Mouse (Mus musculus) liver, embryonic 16.5 days (tissue): Measurements from ENCODE around the gene Atad2b. TPM values are rescaled to one million over a fixed set of nuclear protein-coding genes. Genes with fewer than 3 reads are reported as not detected.

Experiments
- ATAC-seq: fragments of 200-750 bp; cut with Nextera tagmentation; 2 replicates; pipeline ENCODE4 v1.8.0; 2017; ENCODE audit warnings: low read depth, mild to moderate bottlenecking, moderate number of reproducible peaks, moderate library complexity
- H3K27ac ChIP-seq: fragments of 300-500 bp; sonication (generic); 2 replicates; pipeline ENCODE4 v1.5.1; 2014; ENCODE audit warnings: mild to moderate bottlenecking, low read length
- H3K27me3 ChIP-seq: fragments of 300-500 bp; sonication (generic); 2 replicates; pipeline ENCODE4 v1.6.1; 2014; ENCODE audit warnings: low read depth, low read length, mixed read lengths; ENCODE audit not compliant: control insufficient read depth, insufficient read depth
- H3K36me3 ChIP-seq: fragments of 300-500 bp; sonication (generic); 2 replicates; pipeline ENCODE4 v1.6.1; 2014; ENCODE audit warnings: mild to moderate bottlenecking; ENCODE audit not compliant: control insufficient read depth, insufficient read depth
- H3K4me1 ChIP-seq: fragments of 300-500 bp; sonication (generic); 2 replicates; pipeline ENCODE4 v1.6.1; 2014; ENCODE audit warnings: low read depth, low read length, mixed read lengths; ENCODE audit not compliant: control insufficient read depth
- H3K4me2 ChIP-seq: fragments of 300-500 bp; sonication (generic); 2 replicates; pipeline ENCODE4 v1.6.1; 2014; ENCODE audit warnings: low read depth, low read length, mixed read lengths
- H3K4me3 ChIP-seq: fragments of 300-500 bp; sonication (generic); 2 replicates; pipeline ENCODE4 v1.5.1; 2014; ENCODE audit warnings: low read depth, mild to moderate bottlenecking, low read length
- H3K9ac ChIP-seq: fragments of 300-500 bp; sonication (generic); 2 replicates; pipeline ENCODE4 v1.6.1; 2014; ENCODE audit warnings: low read depth, low read length
- H3K9me3 ChIP-seq: fragments of 300-500 bp; sonication (generic); replicated peaks from 2 replicates; pipeline ENCODE4 v1.6.1; 2016; ENCODE audit warnings: low read length; ENCODE audit not compliant: control insufficient read depth
- WGBS: fragments of 180-500 bp; shearing (Covaris S2); extraction: QIAGEN DNeasy Blood & Tissue Kit; methylation state at CpG from one replicate; pipeline ENCODE4 v1.1.7; 2014; ENCODE audit not compliant: insufficient replicate concordance; 5-methylcytosine and 5-hydroxymethylcytosine counted together
- polyA plus RNA-seq: library from polyadenylated mRNA; unstranded; fragments of >200 nt; fragmentation: Nextera tagmentation; extraction: Ambion mirVana; gene quantifications from 2 replicates; pipeline ENCODE4 v1.2.1, GENCODE M21; 2015

Gene Atad2b
- polyA plus RNA-seq, 1 experiment from 2014 or later = 3.8 TPM

DNA sequence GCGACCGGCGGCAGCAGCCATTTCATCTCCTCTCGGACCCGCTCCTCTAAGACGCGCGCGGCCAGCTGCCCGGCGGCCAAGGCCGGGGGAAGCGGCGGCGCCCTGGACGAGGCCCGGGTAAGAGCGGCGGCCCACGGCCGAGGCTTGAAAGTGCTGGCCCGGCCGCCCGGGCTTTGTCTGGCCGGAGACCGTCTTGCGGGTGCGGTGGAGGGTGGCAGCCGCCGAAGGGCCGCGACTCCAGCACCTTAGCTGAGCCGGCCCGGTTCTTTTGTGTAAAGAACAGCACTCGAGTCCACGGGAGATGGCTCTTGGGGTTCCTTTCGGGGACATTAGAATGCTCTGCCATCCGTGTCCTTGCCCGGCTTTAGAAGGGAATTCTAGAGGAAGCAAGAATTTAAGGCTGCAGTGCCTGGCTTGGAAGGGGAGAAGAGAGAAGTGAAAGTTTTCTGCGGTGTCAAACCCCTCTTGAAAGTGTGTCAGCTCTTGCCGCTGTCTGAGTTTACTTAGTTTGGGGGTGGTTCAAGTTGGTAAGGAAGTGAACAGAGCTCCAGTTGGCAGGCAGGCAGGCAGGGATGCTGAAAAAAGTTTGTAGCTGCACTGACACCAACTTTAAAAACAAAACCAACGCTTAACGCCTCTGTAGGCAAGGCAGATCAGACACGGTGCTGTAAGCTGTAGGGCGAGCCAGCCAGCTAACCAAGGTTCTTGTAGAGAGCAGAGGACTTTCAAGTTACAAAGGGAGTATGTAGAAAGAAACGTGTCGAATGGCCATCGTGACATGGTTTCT, 845 bp downstream of the Atad2b start:
- peaks cover 15% of the 10 kb centered on the region for H3K4me1 ChIP-seq
- H3K27ac ChIP-seq = peak overlapping the region; percentile 94
- peak overlapping the region; percentile 95 for H3K9ac ChIP-seq
- H3K36me3 ChIP-seq = no peaks in the 10 kb centered on the region
- H3K27me3 ChIP-seq = no peaks in the 10 kb centered on the region
- peak; percentile 38 for ATAC-seq
- no peaks in the 10 kb centered on the region for H3K9me3 ChIP-seq
- peak overlapping the region; percentile 94 for H3K4me3 ChIP-seq
- whole genome bisulfite sequencing = under 1% methylated on average over 48 of the region's 48 CpGs
- peak overlapping the region; percentile 73 for H3K4me2 ChIP-seq

DNA sequence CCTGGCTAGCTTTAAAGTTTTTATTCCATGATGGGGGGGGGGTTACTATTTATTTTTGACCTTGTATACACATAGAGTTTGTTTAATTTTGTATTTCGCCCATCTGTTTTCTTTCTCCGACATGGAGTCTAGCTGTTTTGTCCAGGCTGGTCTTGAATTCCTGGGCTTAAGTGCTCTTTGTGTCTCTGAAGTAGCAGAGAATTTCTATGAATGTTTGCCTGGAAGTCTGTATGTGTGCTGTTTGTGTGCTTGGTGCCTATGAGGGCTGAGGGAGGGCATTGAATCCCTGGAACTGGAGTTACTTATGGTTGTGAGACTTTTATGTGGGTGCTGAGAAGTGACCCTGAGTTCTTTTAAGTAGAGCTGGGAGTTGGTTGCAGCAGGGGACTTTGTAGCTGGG, 11.0 kb downstream of the Atad2b start:
- ATAC-seq = no peak
- no peak overlapping the region for H3K27ac ChIP-seq
- no peaks in the 10 kb centered on the region for H3K9me3 ChIP-seq

GRCm38 (mm10) chr12:4930820-4931548, 13.8 kb downstream of the Atad2b start:
- H3K27ac ChIP-seq = no peak overlapping the region
- H3K4me1 ChIP-seq = no peaks in the 10 kb centered on the region; the same call in none of the 2 replicates
- H3K36me3 ChIP-seq = no peaks in the 10 kb centered on the region
- no peaks in the 10 kb centered on the region for H3K9me3 ChIP-seq
- no peak overlapping the region for H3K4me3 ChIP-seq
- no peak for ATAC-seq
- H3K27me3 ChIP-seq = no peaks in the 10 kb centered on the region
- 78% methylated on average over 3 of the region's 3 CpGs for WGBS
- H3K4me2 ChIP-seq = no peak overlapping the region
- no peak overlapping the region for H3K9ac ChIP-seq

More for the DNA sequence above, 11.0 kb downstream of the Atad2b start:
- Histone ChIP-seq H3K4me2 (no peak overlapping the region), H3K27me3 (no peaks in the 10 kb centered on the region), H3K9ac (no peak overlapping the region), H3K4me3 (no peak overlapping the region), H3K4me1 (no peaks in the 10 kb centered on the region; the same call in 1 of the 2 replicates), H3K36me3 (no peaks in the 10 kb centered on the region)
- WGBS = 83% methylated on average over 2 of the region's 2 CpGs

- 86% methylated on average over 1 of the region's 1 CpGs for WGBS
- no peak for ATAC-seq
- peaks cover 32% of the 10 kb centered on the region for H3K36me3 ChIP-seq
- no peaks in the 10 kb centered on the region for H3K4me1 ChIP-seq
- no peak overlapping the region for H3K4me3 ChIP-seq
- no peak overlapping the region for H3K4me2 ChIP-seq
- H3K27ac ChIP-seq = no peak overlapping the region
- no peak overlapping the region for H3K9ac ChIP-seq
- no peaks in the 10 kb centered on the region for H3K9me3 ChIP-seq
- no peaks in the 10 kb centered on the region for H3K27me3 ChIP-seq
These were observed 35.1 kb downstream of the Atad2b start for GRCm38 (mm10) chr12:4952272-4952671.

- Histone ChIP-seq H3K27ac (no peak overlapping the region), H3K4me2 (no peak overlapping the region), H3K9ac (no peak overlapping the region), H3K36me3 (peaks cover 32% of the 10 kb centered on the region), H3K4me3 (no peak overlapping the region), H3K27me3 (no peaks in the 10 kb centered on the region), H3K9me3 (no peaks in the 10 kb centered on the region), H3K4me1 (no peaks in the 10 kb centered on the region)
- 94% methylated on average over 4 of the region's 4 CpGs for WGBS
- no peak for ATAC-seq
These were observed 36.0 kb downstream of the Atad2b start for GRCm38 (mm10) chr12:4953156-4953555.

DNA sequence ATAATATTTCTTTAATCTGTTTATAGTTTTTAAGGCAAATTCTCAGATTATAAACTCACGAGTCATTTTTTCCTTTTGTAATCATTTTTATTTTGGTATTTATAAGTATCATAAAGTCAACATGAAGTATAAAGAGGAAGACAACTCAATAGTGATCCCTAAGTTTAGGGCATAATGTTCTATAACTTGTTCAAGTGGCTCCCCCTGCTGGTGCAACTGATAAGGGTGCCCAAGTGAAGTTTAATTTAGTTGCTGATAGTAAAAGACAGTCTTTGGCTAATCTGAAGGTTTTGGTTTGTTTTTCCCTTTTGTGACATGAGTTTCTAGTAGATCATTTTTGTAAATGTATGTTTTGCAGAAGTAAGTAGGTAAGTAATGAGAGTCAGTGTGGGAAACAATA, 55.8 kb downstream of the Atad2b start:
- H3K9ac ChIP-seq = no peak overlapping the region
- H3K4me3 ChIP-seq = no peak overlapping the region
- H3K4me1 ChIP-seq = no peaks in the 10 kb centered on the region
- H3K4me2 ChIP-seq = no peak overlapping the region
- H3K27me3 ChIP-seq = no peaks in the 10 kb centered on the region
- no peak overlapping the region for H3K27ac ChIP-seq
- 16% methylated on average over 1 of the region's 1 CpGs for WGBS
- no peak for ATAC-seq
- no peaks in the 10 kb centered on the region for H3K9me3 ChIP-seq
- H3K36me3 ChIP-seq = peaks cover 12% of the 10 kb centered on the region

- Histone ChIP-seq H3K9me3 (no peaks in the 10 kb centered on the region), H3K9ac (no peak overlapping the region), H3K4me2 (no peak overlapping the region), H3K36me3 (peaks cover 12% of the 10 kb centered on the region), H3K27ac (no peak overlapping the region), H3K27me3 (no peaks in the 10 kb centered on the region), H3K4me3 (no peak overlapping the region), H3K4me1 (no peaks in the 10 kb centered on the region)
- 44% methylated on average over 6 of the region's 6 CpGs for WGBS
- no peak for ATAC-seq
These were observed 61.2 kb downstream of the Atad2b start for GRCm38 (mm10) chr12:4978324-4978723.

DNA sequence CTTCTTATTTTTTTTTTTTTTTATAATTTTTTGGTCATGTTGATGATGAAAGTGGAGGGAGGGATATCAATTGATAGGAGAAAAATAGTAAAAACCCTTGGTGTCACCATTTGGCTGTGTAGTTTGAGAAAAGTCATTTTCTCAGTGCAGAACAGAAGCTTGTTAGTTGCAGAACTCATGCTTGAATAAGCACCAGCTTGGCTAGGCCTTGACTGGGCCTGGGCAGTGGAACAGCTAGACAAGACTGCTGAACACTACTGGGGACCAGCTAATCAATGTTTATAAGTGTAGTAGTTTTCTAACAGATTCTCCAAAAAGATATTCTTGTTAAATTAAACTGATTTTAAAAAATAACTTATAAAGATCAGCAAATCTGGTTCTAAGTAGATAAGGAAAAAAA, 79.8 kb downstream of the Atad2b start:
- H3K4me2 ChIP-seq = no peak overlapping the region
- no peaks in the 10 kb centered on the region for H3K9me3 ChIP-seq
- ATAC-seq = no peak
- H3K36me3 ChIP-seq = no peaks in the 10 kb centered on the region; the same call in none of the 2 replicates
- H3K4me3 ChIP-seq = no peak overlapping the region
- H3K27me3 ChIP-seq = no peaks in the 10 kb centered on the region
- no peaks in the 10 kb centered on the region for H3K4me1 ChIP-seq
- no peak overlapping the region for H3K9ac ChIP-seq
- H3K27ac ChIP-seq = no peak overlapping the region

GRCm38 (mm10) chr12:5005338-5005737, 88.2 kb downstream of the Atad2b start:
- no peak overlapping the region for H3K4me3 ChIP-seq
- no peaks in the 10 kb centered on the region for H3K4me1 ChIP-seq
- H3K36me3 ChIP-seq = peaks cover 3% of the 10 kb centered on the region
- H3K9me3 ChIP-seq = no peaks in the 10 kb centered on the region
- 87% methylated on average over 3 of the region's 3 CpGs for WGBS
- no peaks in the 10 kb centered on the region for H3K27me3 ChIP-seq
- no peak for ATAC-seq
- H3K4me2 ChIP-seq = no peak overlapping the region
- no peak overlapping the region for H3K9ac ChIP-seq
- H3K27ac ChIP-seq = no peak overlapping the region
